In genomic region chr16:94619301-94619700, GRCm38 (mm10) we compare ENCODE assay signal across 16 mouse cellular contexts. TPM values are rescaled to one million over a fixed set of nuclear protein-coding genes. Genes with fewer than 3 reads are reported as not detected.
DNase-seq lines count a peak whose midpoint lies in the region; TF ChIP-seq lines count a peak whose summit lies in the region.
"Had no signal": no experiment of that assay in that cellular context is flagged by ENCODE, and none has a peak within 500 bp of the region (broad histone marks: within the 10 kb centered on the region; RNA-seq: fewer than 3 reads in every experiment).

No protein-coding gene starts in this region.

- intact Hi-C loops in gastrocnemius, adult 2 months (cut with DNase I): loop anchor here (2.0 kb wide), 2 partner anchors 92 to 152 kb away; partner anchors contain the start of gene Vps26c
- intact Hi-C loops in gastrocnemius, postnatal 36 days (cut with DNase I): loop anchor here (2.0 to 5.0 kb wide), 3 partner anchors 48 to 152 kb away; partner anchors contain the start of gene Dyrk1a

- no peak for TF ChIP-seq CTCF in gastrocnemius, adult 2 months (IDR thresholded peaks at IDR 0.05)
- no peak for TF ChIP-seq CTCF in layer of hippocampus, adult 2 months (conservative IDR thresholded peaks at IDR 0.05)

- peak; percentile 41 to 46 for DNase-seq in cerebellum, adult 18-20 months
- DNase-seq in cerebellum, postnatal 4 days (ENCODE audit: low spot score in 2 of 2): no peak
- DNase-seq in gastrocnemius, adult 2 months: no peak
- DNase-seq in gastrocnemius, postnatal 36 days: no peak
- DNase-seq in layer of hippocampus, adult 2 months (ENCODE audit: low spot score in 2 of 2): no peak
- DNase-seq in layer of hippocampus, postnatal 25 days (ENCODE audit: extremely low spot score in 1 of 2, low spot score in 1 of 2): no peak
- DNase-seq: adrenal gland, postnatal 10 days; adrenal gland, postnatal 25 days; cerebellum, adult 9-10 months; cerebellum, postnatal 10 days; embryo, embryonic 11 days had no signal

- H3K4me3 ChIP-seq in gastrocnemius, adult 2 months: no peak overlapping the region
- no peak overlapping the region for H3K4me3 ChIP-seq in layer of hippocampus, adult 2 months
- H3K4me3 ChIP-seq: embryonic facial prominence, embryonic 13.5 days; embryonic facial prominence, embryonic 15.5 days; erythroblast, embryonic 14.5 days; forebrain, embryonic 10.5 days; forebrain, embryonic 12.5 days had no signal

- peak overlapping the region; percentile 35; the same call in 1 of the 2 replicates for H3K27ac ChIP-seq in gastrocnemius, adult 2 months
- peak overlapping the region; percentile 70; the same call in 1 of the 2 replicates for H3K27ac ChIP-seq in layer of hippocampus, adult 2 months
- H3K27ac ChIP-seq: embryonic facial prominence, embryonic 13.5 days; embryonic facial prominence, embryonic 15.5 days; forebrain, embryonic 10.5 days; forebrain, embryonic 12.5 days had no signal

RNA-seq across cellular contexts. Expression of gene Dyrk1a, which starts 49.5 kb away (rescaled TPM):
- total RNA-seq in gastrocnemius, adult 2 months (2021): 10 to 100 TPM; 94.4 to 98.0 TPM
- 10 to 100 TPM; 78.6 to 82.9 TPM for total RNA-seq in gastrocnemius, postnatal 36 days (2021)
- 10 to 100 TPM; 95.0 to 98.9 TPM for total RNA-seq in layer of hippocampus, adult 2 months (2021)
- total RNA-seq in layer of hippocampus, postnatal 25 days (2021): 10 to 100 TPM; 84.3 to 90.8 TPM

Comparison
In these comparisons a context has a peak if more than half of its experiments do, and no peak if none do; other contexts are left out.
1. DNase-seq: peak in cerebellum, adult 18-20 months (2 of 2); none in cerebellum, postnatal 4 days (0 of 2), gastrocnemius, adult 2 months (single experiment), gastrocnemius, postnatal 36 days (0 of 2), layer of hippocampus, adult 2 months (0 of 2) and layer of hippocampus, postnatal 25 days (0 of 2).